Mouse (Mus musculus) liver, adult (tissue): Measurements from ENCODE around the gene Etfdh.
A peak's percentile ranks its signal among the peaks of the same experiment; 100 is the strongest.

Experiments
- GATA4 ChIP-seq: IDR thresholded peaks from 2 replicates; pipeline ENCODE4 v1.6.1; 2014; ENCODE audit warnings: mild to moderate bottlenecking, low read length; ENCODE audit not compliant: insufficient replicate concordance

The Etfdh gene

GRCm38 (mm10) chr3:79590863-79591792 is 38.2 kb downstream of the Etfdh start, which contains the start of gene Ppid:
Gene Ppid (plus strand): TSS chr3:79591342.
- peak; percentile 32; the same call in 1 of the 2 replicates for TF ChIP-seq GATA4

- no peak for TF ChIP-seq GATA4
Observed at GRCm38 (mm10) chr3:79589671-79590070, 39.6 kb downstream of the Etfdh start.

- TF ChIP-seq GATA4, result no peak
Observed at GRCm38 (mm10) chr3:79586804-79587203, 42.5 kb downstream of the Etfdh start.

GRCm38 (mm10) chr3:79579891-79580575 is 49.3 kb downstream of the Etfdh start:
- no peak for TF ChIP-seq GATA4

GRCm38 (mm10) chr3:79578164-79578563 is 51.1 kb downstream of the Etfdh start:
- no peak for TF ChIP-seq GATA4

GRCm38 (mm10) chr3:79577606-79578005 is 51.7 kb downstream of the Etfdh start:
- TF ChIP-seq GATA4, result no peak

- no peak for TF ChIP-seq GATA4
Observed at GRCm38 (mm10) chr3:79576865-79577264, 52.4 kb downstream of the Etfdh start.

GRCm38 (mm10) chr3:79576468-79576816 is 52.9 kb downstream of the Etfdh start:
- TF ChIP-seq GATA4, result no peak

- TF ChIP-seq GATA4, result no peak
Observed at GRCm38 (mm10) chr3:79575576-79576467, 53.5 kb downstream of the Etfdh start.

- TF ChIP-seq GATA4, result no peak
Observed at GRCm38 (mm10) chr3:79574336-79574735, 55.0 kb downstream of the Etfdh start.

- no peak for TF ChIP-seq GATA4
Observed at GRCm38 (mm10) chr3:79572399-79572798, 56.9 kb downstream of the Etfdh start.

GRCm38 (mm10) chr3:79569351-79569681 is 60.0 kb downstream of the Etfdh start:
- no peak for TF ChIP-seq GATA4

GRCm38 (mm10) chr3:79568629-79569350 is 60.5 kb downstream of the Etfdh start:
- no peak for TF ChIP-seq GATA4

GRCm38 (mm10) chr3:79567703-79568362 is 61.5 kb downstream of the Etfdh start, which contains the start of gene Fnip2:
Gene Fnip2 (minus strand): TSS chr3:79567796.
- TF ChIP-seq GATA4, result no peak
